13 mouse cellular contexts compared by ENCODE assay signal in the genomic region with DNA sequence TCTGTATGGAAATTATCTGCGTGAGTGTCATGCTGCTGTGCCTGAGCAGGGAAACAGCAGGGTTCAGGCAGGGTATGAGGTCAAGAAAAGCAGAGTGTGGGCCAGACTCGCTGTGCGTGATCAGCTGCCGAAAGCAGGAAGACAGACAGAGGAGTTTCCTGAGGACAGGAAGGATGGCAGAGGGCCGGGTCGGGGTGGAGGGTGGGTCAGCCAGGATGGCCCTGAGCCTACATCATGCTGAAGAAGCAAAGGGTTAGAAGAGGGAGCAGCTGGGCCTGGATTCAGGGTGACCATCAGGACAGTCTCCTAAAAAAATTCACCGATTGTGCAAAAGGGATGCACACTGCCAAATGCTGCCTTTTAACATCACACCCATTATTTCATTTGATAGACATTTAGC. TPM values are rescaled to one million over a fixed set of nuclear protein-coding genes. Genes with fewer than 3 reads are reported as not detected.
A peak's percentile ranks its signal among the peaks of the same experiment; 100 is the strongest.
DNase-seq lines count a peak whose midpoint lies in the region; ATAC-seq lines count a peak whose summit lies in the region.
"Had no signal": no experiment of that assay in that cellular context is flagged by ENCODE, and none has a peak within 500 bp of the region (broad histone marks: within the 10 kb centered on the region; RNA-seq: fewer than 3 reads in every experiment).

No protein-coding gene starts in this region.

- peak; percentile 2 for DNase-seq in cerebellum, adult 9-11 months
- DNase-seq in cerebellum, adult 11-12 months, result no peak
- peak; percentile 4 for DNase-seq in kidney, adult 18-20 months
- peak; percentile 34 for DNase-seq in kidney, postnatal 10 days
- no peak for DNase-seq in layer of hippocampus, adult 8-10 months (ENCODE audit: low spot score in 2 of 2)
- DNase-seq: liver, embryonic 13.5 days had no signal

- no peak for ATAC-seq in kidney, embryonic 14.5 days (ENCODE audit: low FRiP score, low TSS enrichment)
- ATAC-seq in lung, embryonic 16.5 days (ENCODE audit: low read depth), result peak; percentile 96
- no peak for ATAC-seq in granulocyte monocyte progenitor cell, adult 5-6 weeks (replicated peaks; ENCODE audit: poor library complexity, severe bottlenecking)

- 68% methylated on average over 7 of the region's 7 CpGs for WGBS in kidney, embryonic 14.5 days
- 40% methylated on average over 7 of the region's 7 CpGs for WGBS in lung, embryonic 16.5 days

- no peak overlapping the region for H3K27ac ChIP-seq in kidney, embryonic 14.5 days (ENCODE audit: low read depth, low read length)
- no peak overlapping the region for H3K27ac ChIP-seq in lung, embryonic 16.5 days (ENCODE audit: low read length)
- H3K27ac ChIP-seq: hindbrain, embryonic 15.5 days; liver, embryonic 13.5 days; midbrain, embryonic 12.5 days; stomach, postnatal 0 days had no signal

- H3K4me3 ChIP-seq in kidney, embryonic 14.5 days (ENCODE audit: low read length), result no peak overlapping the region
- H3K4me3 ChIP-seq in lung, embryonic 16.5 days (ENCODE audit: low read length), result no peak overlapping the region
- H3K4me3 ChIP-seq: hindbrain, embryonic 15.5 days; liver, embryonic 13.5 days; midbrain, embryonic 12.5 days had no signal

- H3K36me3 ChIP-seq in kidney, embryonic 14.5 days (ENCODE audit: control insufficient read depth, insufficient read depth, low read length), result no peaks in the 10 kb centered on the region
- H3K36me3 ChIP-seq in lung, embryonic 16.5 days (ENCODE audit: control insufficient read depth, insufficient read depth, low read length), result peaks cover under 1% of the 10 kb centered on the region; the same call in 1 of the 2 replicates
- H3K36me3 ChIP-seq: hindbrain, embryonic 15.5 days; liver, embryonic 13.5 days; midbrain, embryonic 12.5 days had no signal

- H3K9ac ChIP-seq in kidney, embryonic 14.5 days (ENCODE audit: low read depth, low read length), result no peak overlapping the region
- no peak overlapping the region for H3K9ac ChIP-seq in lung, embryonic 16.5 days (ENCODE audit: low read length)
- H3K9ac ChIP-seq: hindbrain, embryonic 15.5 days; liver, embryonic 13.5 days; midbrain, embryonic 12.5 days had no signal

- H3K4me1 ChIP-seq in kidney, embryonic 14.5 days (ENCODE audit: control insufficient read depth, insufficient read depth, low read length), result no peaks in the 10 kb centered on the region
- H3K4me1 ChIP-seq in lung, embryonic 16.5 days (replicated peaks; ENCODE audit: control insufficient read depth, insufficient read depth, low read length), result no peaks in the 10 kb centered on the region; the same call in 1 of the 2 replicates
- H3K4me1 ChIP-seq: hindbrain, embryonic 15.5 days; liver, embryonic 13.5 days had no signal

- no peak overlapping the region for H3K4me2 ChIP-seq in kidney, embryonic 14.5 days (replicated peaks; ENCODE audit: low read depth, low read length)
- no peak overlapping the region for H3K4me2 ChIP-seq in lung, embryonic 16.5 days (ENCODE audit: low read depth, low read length)
- H3K4me2 ChIP-seq: hindbrain, embryonic 15.5 days; liver, embryonic 13.5 days; midbrain, embryonic 12.5 days had no signal

- H3K27me3 ChIP-seq in kidney, embryonic 14.5 days (ENCODE audit: control insufficient read depth, insufficient read depth, low read length), result no peaks in the 10 kb centered on the region
- no peaks in the 10 kb centered on the region for H3K27me3 ChIP-seq in lung, embryonic 16.5 days (ENCODE audit: control insufficient read depth, insufficient read depth, low read depth, low read length)
- H3K27me3 ChIP-seq: hindbrain, embryonic 15.5 days; liver, embryonic 13.5 days; midbrain, embryonic 12.5 days had no signal

- H3K9me3 ChIP-seq in kidney, embryonic 14.5 days (ENCODE audit: control insufficient read depth, low read length), result no peaks in the 10 kb centered on the region
- H3K9me3 ChIP-seq in lung, embryonic 16.5 days (ENCODE audit: control insufficient read depth, low read length), result no peaks in the 10 kb centered on the region
- H3K9me3 ChIP-seq: hindbrain, embryonic 15.5 days; liver, embryonic 13.5 days; midbrain, embryonic 12.5 days had no signal

RNA-seq across cellular contexts. Expression of a gene that starts 38.8 kb away (rescaled TPM):
- 0.50 and 0.73 TPM in 2 replicates for polyA plus RNA-seq in kidney, embryonic 14.5 days (2014; fragmentation: Nextera tagmentation; extraction: Ambion mirVana)
- 76.8 and 77.2 TPM in 2 replicates for polyA plus RNA-seq in lung, embryonic 16.5 days (2015; fragmentation: Nextera tagmentation; extraction: Ambion mirVana)
- total RNA-seq in layer of hippocampus, adult 8-10 months (2022), result 1 to 10 TPM; 4.6 to 8.1 (median 6.5) TPM
- not detected in 2 replicates for total RNA-seq in granulocyte monocyte progenitor cell, adult 5-6 weeks (2014; fragmentation: Nextera tagmentation)
- total RNA-seq in granulocyte monocyte progenitor cell, adult 5-6 weeks (2017), result not detected in 2 replicates
- total RNA-seq: MEL had no signal
- polyA plus RNA-seq: hindbrain, embryonic 15.5 days had no signal

Comparison
In these comparisons a context has a peak if more than half of its experiments do, and no peak if none do; other contexts are left out.
1. DNase-seq: peak in cerebellum, adult 9-11 months (single experiment), kidney, adult 18-20 months (single experiment) and kidney, postnatal 10 days (single experiment); none in cerebellum, adult 11-12 months (single experiment) and layer of hippocampus, adult 8-10 months (0 of 2).
2. RNA of a gene that starts 38.8 kb away (total RNA-seq): 4.6 to 8.1 TPM in layer of hippocampus, adult 8-10 months; not detected in granulocyte monocyte progenitor cell, adult 5-6 weeks; every median in the first group is over 4 times any median in the second.